Mouse (Mus musculus): ENCODE measurements around the gene Kcnh4. TPM values are rescaled to one million over a fixed set of nuclear protein-coding genes. Genes with fewer than 3 reads are reported as not detected.
A peak's percentile ranks its signal among the peaks of the same experiment; 100 is the strongest.

Gene Kcnh4
- total and polyA plus RNA-seq, 3 experiments, result 0.04 TPM; not detected in 2

GRCm38 (mm10) chr11:100728601-100729000, 31.1 kb downstream of the Kcnh4 start:
- Histone ChIP-seq H3K27ac (no peak overlapping the region; the same call in 1 of the 2 replicates), H3K9ac (ENCODE audit: low read depth, low read length) (no peak overlapping the region), H3K4me1 (ENCODE audit: control insufficient read depth, insufficient read depth, low read length) (peaks cover 34% of the 10 kb centered on the region), H3K79me2 (replicated peaks; ENCODE audit: control insufficient read depth, insufficient read depth, low read length) (peaks cover 6% of the 10 kb centered on the region), H3K4me3 (no peak overlapping the region), H3K36me3 (ENCODE audit: control insufficient read depth, insufficient read depth, low read length) (peaks cover 10% of the 10 kb centered on the region), H3K27me3 (ENCODE audit: control insufficient read depth, insufficient read depth, low read length) (no peaks in the 10 kb centered on the region)
- intact Hi-C loops (cut with DNase I), result loop anchor here (10.0 kb wide), 1 partner anchor 336 kb away; no protein-coding TSS in a partner anchor
- no peak for TF ChIP-seq POLR2A (IDR thresholded peaks at IDR 0.05; ENCODE audit: insufficient read depth, low read depth, low read length)
- no peak for TF ChIP-seq EP300 (IDR thresholded peaks at IDR 0.05; ENCODE audit: insufficient read depth, low read depth, low read length)
- TF ChIP-seq CTCF (IDR thresholded peaks at IDR 0.05), result no peak
- DNase-seq, result no peak
- 67% methylated on average over 6 of the region's 6 CpGs for WGBS

GRCm38 (mm10) chr11:100727201-100727600, 32.5 kb downstream of the Kcnh4 start:
- Histone ChIP-seq H3K4me3 (no peak overlapping the region), H3K27me3 (ENCODE audit: control insufficient read depth, insufficient read depth, low read length) (no peaks in the 10 kb centered on the region), H3K27ac (peak overlapping the region; percentile 10; the same call in 1 of the 2 replicates), H3K4me1 (ENCODE audit: control insufficient read depth, insufficient read depth, low read length) (peaks cover 38% of the 10 kb centered on the region), H3K9ac (ENCODE audit: low read depth, low read length) (no peak overlapping the region), H3K36me3 (ENCODE audit: control insufficient read depth, insufficient read depth, low read length) (peaks cover 21% of the 10 kb centered on the region), H3K79me2 (replicated peaks; ENCODE audit: control insufficient read depth, insufficient read depth, low read length) (peaks cover 9% of the 10 kb centered on the region)
- no peak for DNase-seq
- 73% methylated on average over 3 of the region's 3 CpGs for WGBS
- TF ChIP-seq POLR2A (IDR thresholded peaks at IDR 0.05; ENCODE audit: insufficient read depth, low read depth, low read length) (no peak), EP300 (IDR thresholded peaks at IDR 0.05; ENCODE audit: insufficient read depth, low read depth, low read length) (no peak), CTCF (IDR thresholded peaks at IDR 0.05) (no peak)
- intact Hi-C loops (cut with DNase I), result loop anchor here (10.0 kb wide), 1 partner anchor 338 kb away; no protein-coding TSS in a partner anchor

- 21% methylated on average over 5 of the region's 5 CpGs for whole genome bisulfite sequencing
- no peaks in the 10 kb centered on the region for H3K27me3 ChIP-seq (ENCODE audit: control insufficient read depth, insufficient read depth, low read length)
- peaks cover 47% of the 10 kb centered on the region for H3K4me1 ChIP-seq (ENCODE audit: control insufficient read depth, insufficient read depth, low read length)
- peak; percentile 49 to 62 for DNase-seq
- H3K27ac ChIP-seq, result peak overlapping the region; percentile 91
- peaks cover 34% of the 10 kb centered on the region for H3K36me3 ChIP-seq (ENCODE audit: control insufficient read depth, insufficient read depth, low read length)
- no peak overlapping the region for H3K4me3 ChIP-seq
- peaks cover 6% of the 10 kb centered on the region for H3K79me2 ChIP-seq (replicated peaks; ENCODE audit: control insufficient read depth, insufficient read depth, low read length)
- H3K9ac ChIP-seq (ENCODE audit: low read depth, low read length), result peak overlapping the region; percentile 32; the same call in 1 of the 2 replicates
- TF ChIP-seq CTCF (IDR thresholded peaks at IDR 0.05), result no peak
- TF ChIP-seq EP300 (IDR thresholded peaks at IDR 0.05; ENCODE audit: insufficient read depth, low read depth, low read length), result peak; percentile 62; the same call in 1 of the 2 replicates
- intact Hi-C loops (cut with DNase I), result loop anchor here (10.0 kb wide), 1 partner anchor 340 kb away; no protein-coding TSS in a partner anchor
Measured at GRCm38 (mm10) chr11:100724919-100725512, 34.7 kb downstream of the Kcnh4 start.

DNA sequence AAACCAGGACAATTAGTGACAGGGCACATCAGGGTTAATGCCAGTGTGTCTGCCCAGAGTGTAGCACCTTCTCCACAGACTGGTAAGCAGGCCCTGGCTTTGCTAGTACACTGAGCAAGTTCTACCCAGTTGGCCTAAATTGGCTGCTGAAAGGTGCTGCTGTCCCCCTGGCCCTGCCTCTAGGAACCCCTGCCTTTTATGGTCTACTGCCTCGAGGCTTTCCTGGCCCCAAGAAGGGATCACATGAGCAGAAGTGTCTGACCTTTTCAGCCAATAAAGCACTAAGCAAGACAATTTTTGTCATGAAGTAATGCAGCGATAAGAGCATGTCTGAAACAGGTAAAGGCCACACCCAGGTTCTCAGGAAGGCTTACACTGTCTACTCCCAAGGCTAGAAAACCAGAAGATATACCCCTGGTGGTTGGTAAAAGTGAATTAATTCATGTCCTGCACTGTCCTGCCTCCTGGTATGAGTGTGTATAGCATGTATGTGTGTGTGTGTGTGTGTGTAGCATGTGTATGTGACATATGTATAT, 37.2 kb downstream of the Kcnh4 start:
- Histone ChIP-seq H3K79me2 (replicated peaks; ENCODE audit: control insufficient read depth, insufficient read depth, low read length) (peaks cover 6% of the 10 kb centered on the region), H3K27me3 (ENCODE audit: control insufficient read depth, insufficient read depth, low read length) (no peaks in the 10 kb centered on the region), H3K9ac (ENCODE audit: low read depth, low read length) (peak overlapping the region; percentile 59), H3K36me3 (ENCODE audit: control insufficient read depth, insufficient read depth, low read length) (peaks cover 45% of the 10 kb centered on the region), H3K27ac (peak overlapping the region; percentile 82), H3K4me3 (no peak overlapping the region), H3K4me1 (ENCODE audit: control insufficient read depth, insufficient read depth, low read length) (peaks cover 50% of the 10 kb centered on the region)
- intact Hi-C loops (cut with DNase I), result loop anchor here (10.0 kb wide), 1 partner anchor 342 kb away; no protein-coding TSS in a partner anchor
- TF ChIP-seq POLR2A (IDR thresholded peaks at IDR 0.05; ENCODE audit: insufficient read depth, low read depth, low read length) (no peak), EP300 (IDR thresholded peaks at IDR 0.05; ENCODE audit: insufficient read depth, low read depth, low read length) (0 out of 2 replicates have a peak, but pooled peaks have one; percentile 1)
- WGBS, result 24% methylated on average over 2 of the region's 2 CpGs
- DNase-seq, result no peak

DNA sequence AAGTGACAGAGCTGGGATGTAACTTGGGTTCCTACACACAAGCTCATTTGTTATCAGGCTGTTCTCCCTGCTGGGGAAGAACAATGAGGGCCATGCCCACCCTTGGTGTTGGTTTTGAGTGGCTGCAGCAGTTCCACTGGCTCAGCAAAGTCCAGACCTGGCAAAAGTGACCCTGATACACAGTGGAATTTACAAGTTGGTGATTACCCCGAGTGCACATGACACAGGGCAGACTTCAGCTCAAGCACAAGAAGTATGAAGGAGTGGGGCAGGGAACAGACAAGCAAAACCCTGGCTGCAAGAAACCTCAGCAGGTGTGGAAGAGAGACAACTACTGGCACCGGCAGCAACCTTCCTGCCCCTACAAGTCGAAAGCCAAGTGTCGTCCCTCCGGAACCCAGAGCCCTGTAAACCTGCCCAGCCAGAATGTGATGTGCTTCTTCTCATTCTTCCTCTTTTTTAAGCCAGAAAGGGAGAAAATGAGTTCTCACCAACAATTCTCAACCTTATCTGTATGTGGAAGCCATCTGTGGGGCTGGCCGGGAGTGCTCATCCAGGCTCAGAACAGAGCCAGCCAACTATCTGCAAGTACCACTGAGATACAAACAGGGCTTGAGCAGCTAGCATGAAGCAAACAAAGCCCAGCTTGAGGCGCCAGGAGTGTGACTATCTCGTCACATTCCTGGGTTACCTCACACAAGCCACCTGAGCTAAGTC, 37.8 kb downstream of the Kcnh4 start:
- H3K79me2 ChIP-seq (replicated peaks; ENCODE audit: control insufficient read depth, insufficient read depth, low read length), result peaks cover 5% of the 10 kb centered on the region
- intact Hi-C loops (cut with DNase I), result loop anchor here (10.0 kb wide), 1 partner anchor 343 kb away; no protein-coding TSS in a partner anchor
- H3K36me3 ChIP-seq (ENCODE audit: control insufficient read depth, insufficient read depth, low read length), result peaks cover 45% of the 10 kb centered on the region
- peak overlapping the region; percentile 82 for H3K27ac ChIP-seq
- H3K9ac ChIP-seq (ENCODE audit: low read depth, low read length), result peak overlapping the region; percentile 59
- DNase-seq, result peak in 1 of 2 experiments; percentile 36
- no peak overlapping the region for H3K4me3 ChIP-seq
- no peaks in the 10 kb centered on the region for H3K27me3 ChIP-seq (ENCODE audit: control insufficient read depth, insufficient read depth, low read length)
- H3K4me1 ChIP-seq (ENCODE audit: control insufficient read depth, insufficient read depth, low read length), result peaks cover 49% of the 10 kb centered on the region
- 17% methylated on average over 8 of the region's 8 CpGs for WGBS
- TF ChIP-seq CTCF (IDR thresholded peaks at IDR 0.05) (no peak), POLR2A (IDR thresholded peaks at IDR 0.05; ENCODE audit: insufficient read depth, low read depth, low read length) (no peak), EP300 (IDR thresholded peaks at IDR 0.05; ENCODE audit: insufficient read depth, low read depth, low read length) (peak; percentile 31; the same call in 1 of the 2 replicates)
